Mouse (Mus musculus) layer of hippocampus, adult 2 months (tissue): ENCODE measurements around the gene Smurf2. TPM values are rescaled to one million over a fixed set of nuclear protein-coding genes. Genes with fewer than 3 reads are reported as not detected.
"Not testable (repeated sequence)": the region's sequence is repeated elsewhere in the genome, so short reads cannot be mapped to it uniquely, and the experiment has no call there.

Experiments used
- DNase-seq, 2 experiments: peaks; one replicate each; pipeline ENCODE4 v3.0.0; 2022; ENCODE audit warnings: low spot score in 2 of 2
- H3K27ac ChIP-seq: fragments of 200-600 bp; 2 replicates; pipeline ENCODE4 v1.8.1; 2022
- H3K4me3 ChIP-seq: fragments of 200-600 bp; 2 replicates; pipeline ENCODE4 v1.8.1; 2022; ENCODE audit warnings: mild to moderate bottlenecking
- CTCF ChIP-seq: fragments of 200-600 bp; conservative IDR thresholded peaks from 2 replicates; pipeline ENCODE4 v1.8.1; 2022; ENCODE audit warnings: antibody characterized with exemption, mild to moderate bottlenecking, moderate library complexity
- total RNA-seq, 2 experiments: library from RNA; stranded (reverse); gene quantifications; 2 replicates each; pipeline ENCODE4 v1.2.3; 2021

Smurf2 gene
- total RNA-seq, 2 experiments from 2014 or later = 29.6 to 31.1 TPM

GRCm38 (mm10) chr11:106788026-106788774 lies 132.3 kb downstream of the Smurf2 start:
- DNase-seq = peak; percentile 97 to 99
- TF ChIP-seq CTCF = no peak
- H3K4me3 ChIP-seq = peak overlapping the region; percentile 89
- H3K27ac ChIP-seq = peak overlapping the region; percentile 100

GRCm38 (mm10) chr11:106787131-106788025 lies 133.1 kb downstream of the Smurf2 start:
- peak overlapping the region; percentile 89 for H3K4me3 ChIP-seq
- H3K27ac ChIP-seq = peak overlapping the region; percentile 100
- TF ChIP-seq CTCF = 0 out of 2 replicates have a peak, but pooled peaks have one; percentile 16
- peak; percentile 88 to 91 for DNase-seq

- Histone ChIP-seq H3K27ac (no peak overlapping the region), H3K4me3 (peak overlapping the region; percentile 32)
- TF ChIP-seq CTCF = no peak
- no peak for DNase-seq
Measured at GRCm38 (mm10) chr11:106785043-106785442, 135.5 kb downstream of the Smurf2 start.

GRCm38 (mm10) chr11:106784476-106784875 lies 136.0 kb downstream of the Smurf2 start:
- Histone ChIP-seq H3K4me3 (no peak overlapping the region; the same call in 1 of the 2 replicates), H3K27ac (no peak overlapping the region)
- TF ChIP-seq CTCF = no peak
- DNase-seq = no peak

- DNase-seq = no peak
- Histone ChIP-seq H3K4me3 (no peak overlapping the region; the same call in 1 of the 2 replicates), H3K27ac (no peak overlapping the region)
- TF ChIP-seq CTCF = no peak
Measured at GRCm38 (mm10) chr11:106782841-106783764, 137.4 kb downstream of the Smurf2 start.

- H3K4me3 ChIP-seq, H3K27ac ChIP-seq: not testable (repeated sequence)
Measured at GRCm38 (mm10) chr11:106782271-106782670, 138.2 kb downstream of the Smurf2 start.

GRCm38 (mm10) chr11:106780590-106781220 lies 139.8 kb downstream of the Smurf2 start:
- no peak overlapping the region for H3K27ac ChIP-seq
- H3K4me3 ChIP-seq = no peak overlapping the region
- TF ChIP-seq CTCF = no peak
- no peak for DNase-seq

More at GRCm38 (mm10) chr11:106782271-106782670, 138.2 kb downstream of the Smurf2 start:
- DNase-seq = not testable (repeated sequence)

- H3K4me3 ChIP-seq = no peak overlapping the region; the same call in 1 of the 2 replicates
- H3K27ac ChIP-seq = peak overlapping the region; percentile 91
- TF ChIP-seq CTCF = no peak
Measured at GRCm38 (mm10) chr11:106780089-106780425, 140.5 kb downstream of the Smurf2 start.

GRCm38 (mm10) chr11:106779388-106780088 lies 141.0 kb downstream of the Smurf2 start, which contains the start of gene Polg2:
TSS of gene Polg2 (minus strand) at chr11:106779537.
- DNase-seq = peak; percentile 90 to 91
- peak within 1 kb of the TSS; percentile 91 for H3K27ac ChIP-seq
- peak within 1 kb of the TSS; percentile 90 for H3K4me3 ChIP-seq
- TF ChIP-seq CTCF = no peak

More at GRCm38 (mm10) chr11:106780089-106780425, 140.5 kb downstream of the Smurf2 start:
- DNase-seq = no peak

- peak overlapping the region; percentile 91 for H3K27ac ChIP-seq
- peak overlapping the region; percentile 90 for H3K4me3 ChIP-seq
- TF ChIP-seq CTCF = no peak
- no peak for DNase-seq
Measured at GRCm38 (mm10) chr11:106778589-106779387, 141.7 kb downstream of the Smurf2 start.
